Mouse (Mus musculus) liver, embryonic 14.5 days (tissue): ENCODE data around the gene Pigm. TPM values are rescaled to one million over a fixed set of nuclear protein-coding genes. Genes with fewer than 3 reads are reported as not detected.

Source experiments
- ATAC-seq: fragments of 200-750 bp; cut with Nextera tagmentation; 2 replicates; pipeline ENCODE4 v1.8.0; 2017; ENCODE audit warnings: moderate number of reproducible peaks, mild to moderate bottlenecking, moderate library complexity; ENCODE audit not compliant: insufficient read depth
- DNase-seq, 3 experiments: peaks; one replicate each; pipeline ENCODE4 v3.0.0-alpha.2; 2012 to 2013; ENCODE audit warnings: low read depth in 3 of 3, low spot score in 3 of 3
- H3K27ac ChIP-seq: fragments of 300-500 bp; sonication (generic); 2 replicates; pipeline ENCODE4 v1.5.1; 2014; ENCODE audit warnings: moderate library complexity, mild to moderate bottlenecking, control low read depth, inconsistent platforms
- H3K27me3 ChIP-seq: fragments of 300-500 bp; sonication (generic); 2 replicates; pipeline ENCODE4 v1.6.1; 2014; ENCODE audit warnings: mild to moderate bottlenecking, low read length, moderate library complexity; ENCODE audit not compliant: control insufficient read depth, insufficient read depth
- H3K36me3 ChIP-seq: fragments of 300-500 bp; sonication (generic); replicated peaks from 2 replicates; pipeline ENCODE4 v1.6.1; 2014; ENCODE audit warnings: low read depth; ENCODE audit not compliant: control insufficient read depth, insufficient read depth
- H3K4me1 ChIP-seq, 2 experiments: fragments of 200-500 bp in 1 of 2; fragments of 300-500 bp in 1 of 2; sonication (generic) in 1 of 2; replicated peaks; 2 replicates each; pipeline ENCODE4 v1.6.1; 2012 to 2014; ENCODE audit warnings: antibody characterized with exemption in 1 of 2, inconsistent platforms in 1 of 2, low read length in 1 of 2; ENCODE audit not compliant: control insufficient read depth in 2 of 2, insufficient read depth in 2 of 2
- H3K4me2 ChIP-seq: fragments of 300-500 bp; sonication (generic); 2 replicates; pipeline ENCODE4 v1.6.1; 2014; ENCODE audit warnings: low read depth, mild to moderate bottlenecking, control low read depth, moderate library complexity
- H3K4me3 ChIP-seq, 2 experiments: fragments of 200-500 bp in 1 of 2; fragments of 300-500 bp in 1 of 2; sonication (generic) in 1 of 2; 2 replicates each; pipeline ENCODE4 v1.5.1; 2012 to 2014; ENCODE audit warnings: low read depth in 2 of 2, low read length in 2 of 2, mild to moderate bottlenecking in 2 of 2, control low read depth in 1 of 2, inconsistent platforms in 1 of 2, moderate library complexity in 1 of 2; ENCODE audit not compliant: insufficient read depth in 1 of 2
- H3K9ac ChIP-seq: fragments of 300-500 bp; sonication (generic); replicated peaks from 2 replicates; pipeline ENCODE4 v1.6.1; 2014; ENCODE audit warnings: mild to moderate bottlenecking, control low read depth, moderate library complexity
- H3K9me3 ChIP-seq: fragments of 300-500 bp; sonication (generic); 2 replicates; pipeline ENCODE4 v1.6.1; 2016; ENCODE audit warnings: low read length, mixed read lengths; ENCODE audit not compliant: control insufficient read depth
- CTCF ChIP-seq: IDR thresholded peaks from 2 replicates; pipeline ENCODE4 v1.5.1; 2016; ENCODE audit warnings: antibody characterized with exemption, low read depth, control low read depth
- EP300 ChIP-seq: IDR thresholded peaks from 2 replicates; pipeline ENCODE4 v1.6.1; 2016; ENCODE audit warnings: antibody characterized with exemption, low read depth
- WGBS: fragments of 180-500 bp; shearing (Covaris S2); extraction: QIAGEN DNeasy Blood & Tissue Kit; methylation state at CpG from one replicate; pipeline ENCODE4 v1.1.7; 2014; ENCODE audit not compliant: insufficient replicate concordance; 5-methylcytosine and 5-hydroxymethylcytosine counted together
- polyA plus RNA-seq, 2 experiments: library from polyadenylated mRNA; depleted of rRNA in 1 of 2; stranded (reverse) in 1 of 2; unstranded in 1 of 2; fragments of >200 nt; fragmentation: Nextera tagmentation in 1 of 2; extraction: Ambion mirVana in 1 of 2; gene quantifications; 2 replicates each; pipeline versions ENCODE4 v1.2.1 to v1.2.3; 2012 to 2014

The Pigm gene
- polyA plus RNA-seq, 2 experiments = 2.3 to 4.1 TPM

DNA sequence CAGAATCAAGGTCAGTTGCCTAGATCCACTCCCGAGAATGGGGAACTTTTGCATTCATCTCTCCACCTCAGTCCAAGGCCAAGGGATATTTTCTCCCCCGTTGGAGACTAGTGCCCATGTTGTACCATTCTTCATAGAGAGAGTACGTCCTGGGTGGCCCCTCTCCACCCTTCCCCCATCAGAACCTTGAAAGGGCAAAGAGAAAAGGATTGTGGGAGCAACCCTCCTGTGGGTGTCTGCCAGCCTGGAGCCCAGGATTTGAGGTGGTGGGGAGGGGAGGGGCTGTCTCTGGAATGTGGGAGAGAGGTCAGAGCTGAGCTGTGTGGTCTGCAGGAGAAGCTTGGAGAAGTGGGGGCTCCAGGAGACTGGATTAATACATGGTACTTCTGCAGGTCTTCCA, 32.4 kb upstream of the Pigm start:
- no peaks in the 10 kb centered on the region for H3K36me3 ChIP-seq

GRCm38 (mm10) chr1:172344820-172345219, 31.5 kb upstream of the Pigm start:
- 63% methylated on average over 7 of the region's 7 CpGs for WGBS
- H3K4me3 ChIP-seq = no peak overlapping the region
- no peak overlapping the region for H3K27ac ChIP-seq
- no peak overlapping the region for H3K9ac ChIP-seq
- ATAC-seq (no peak), DNase-seq (no peak)
- no peak for TF ChIP-seq CTCF
- TF ChIP-seq EP300 = no peak
- no peaks in the 10 kb centered on the region for H3K36me3 ChIP-seq
- no peaks in the 10 kb centered on the region for H3K9me3 ChIP-seq
- H3K27me3 ChIP-seq = peaks cover 21% of the 10 kb centered on the region
- peaks cover 0 to 5% of the 10 kb centered on the region in 2 experiments; a peak in 1 of 4 replicates for H3K4me1 ChIP-seq
- no peak overlapping the region for H3K4me2 ChIP-seq

More for the DNA sequence above, 32.4 kb upstream of the Pigm start:
- DNase-seq = no peak
- Histone ChIP-seq H3K27ac (no peak overlapping the region), H3K4me1 (peaks cover 0 to 5% of the 10 kb centered on the region in 2 experiments; a peak in 1 of 4 replicates), H3K4me3 (no peak overlapping the region), H3K9me3 (no peaks in the 10 kb centered on the region), H3K27me3 (peaks cover 25% of the 10 kb centered on the region), H3K9ac (no peak overlapping the region), H3K4me2 (no peak overlapping the region)
- ATAC-seq = no peak
- 32% methylated on average over 3 of the region's 3 CpGs for WGBS
- TF ChIP-seq CTCF = no peak
- TF ChIP-seq EP300 = no peak

- no peak for DNase-seq
- no peak for TF ChIP-seq CTCF
- no peak for TF ChIP-seq EP300
- Histone ChIP-seq H3K9me3 (no peaks in the 10 kb centered on the region), H3K36me3 (no peaks in the 10 kb centered on the region), H3K9ac (no peak overlapping the region), H3K4me2 (no peak overlapping the region), H3K27ac (no peak overlapping the region), H3K27me3 (peaks cover 9% of the 10 kb centered on the region), H3K4me1 (peaks cover 0 to 5% of the 10 kb centered on the region in 2 experiments; a peak in 1 of 4 replicates), H3K4me3 (no peak overlapping the region)
- 61% methylated on average over 10 of the region's 10 CpGs for WGBS
- no peak for ATAC-seq
Observed at GRCm38 (mm10) chr1:172346707-172347106, 29.6 kb upstream of the Pigm start.

GRCm38 (mm10) chr1:172347382-172347781, 29.0 kb upstream of the Pigm start:
- 65% methylated on average over 12 of the region's 12 CpGs for WGBS
- TF ChIP-seq CTCF (no peak), EP300 (no peak)
- DNase-seq = no peak

GRCm38 (mm10) chr1:172349504-172349903, 26.8 kb upstream of the Pigm start:
- ATAC-seq (no peak), DNase-seq (no peak)
- Histone ChIP-seq H3K4me3 (no peak overlapping the region), H3K9me3 (no peaks in the 10 kb centered on the region), H3K27ac (no peak overlapping the region), H3K4me2 (no peak overlapping the region), H3K27me3 (peaks cover 3% of the 10 kb centered on the region), H3K4me1 (peaks cover 0 to 5% of the 10 kb centered on the region in 2 experiments; a peak in 1 of 4 replicates), H3K36me3 (no peaks in the 10 kb centered on the region), H3K9ac (no peak overlapping the region)
- TF ChIP-seq EP300 (no peak), CTCF (no peak)
- WGBS = 77% methylated on average over 5 of the region's 5 CpGs

More at GRCm38 (mm10) chr1:172347382-172347781, 29.0 kb upstream of the Pigm start:
- no peak for ATAC-seq
- Histone ChIP-seq H3K9me3 (no peaks in the 10 kb centered on the region), H3K27ac (no peak overlapping the region), H3K4me1 (peaks cover 0 to 5% of the 10 kb centered on the region in 2 experiments; a peak in 1 of 4 replicates), H3K4me3 (no peak overlapping the region), H3K4me2 (no peak overlapping the region), H3K27me3 (peaks cover 3% of the 10 kb centered on the region), H3K36me3 (no peaks in the 10 kb centered on the region), H3K9ac (no peak overlapping the region)
